Comparison of ENCODE assay signal across 9 mouse cellular contexts in the genomic region with DNA sequence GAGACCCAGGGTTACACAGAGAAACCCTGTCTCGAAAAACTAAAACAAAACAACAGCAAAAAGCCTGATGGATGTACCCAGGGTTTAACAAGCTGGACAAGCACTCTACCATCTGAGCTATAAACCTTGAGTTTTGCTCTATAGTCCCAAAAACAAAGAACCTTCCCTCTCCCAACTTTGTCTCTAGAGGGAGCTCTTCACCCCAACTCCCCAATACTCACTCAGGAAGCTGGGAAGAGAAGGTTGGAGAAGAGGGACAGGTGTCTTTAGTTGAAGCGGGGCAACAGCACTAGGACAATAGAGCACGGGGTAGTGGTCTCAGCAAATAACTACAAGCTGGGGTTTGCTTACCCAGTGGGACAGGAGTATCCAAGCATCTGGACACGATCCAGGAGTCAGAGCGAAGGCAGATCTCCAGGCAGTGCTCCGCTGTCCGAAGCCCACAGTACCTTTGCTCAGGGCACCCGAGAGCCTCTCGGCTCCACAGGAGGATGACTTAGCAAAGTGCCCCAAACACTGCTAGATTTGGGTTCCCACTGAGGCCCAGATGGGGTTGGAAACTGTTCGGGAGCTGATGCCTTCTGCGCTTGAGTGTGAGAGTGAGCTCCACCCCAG. TPM values are rescaled to one million over a fixed set of nuclear protein-coding genes. Genes with fewer than 3 reads are reported as not detected.
DNase-seq lines count a peak whose midpoint lies in the region; ATAC-seq and TF ChIP-seq lines count a peak whose summit lies in the region.
"Had no signal": no experiment of that assay in that cellular context is flagged by ENCODE, and none has a peak within 500 bp of the region (broad histone marks: within the 10 kb centered on the region; RNA-seq: fewer than 3 reads in every experiment).

No protein-coding gene starts in this region.

- TF ChIP-seq CTCF in heart, adult 2 months (IDR thresholded peaks at IDR 0.05): peak; percentile 67
- peak; percentile 41 for TF ChIP-seq CTCF in liver, embryonic 14.5 days (IDR thresholded peaks at IDR 0.05; ENCODE audit: low read depth)

- peak overlapping the region; percentile 15; the same call in 1 of the 2 replicates for H3K4me2 ChIP-seq in liver, embryonic 14.5 days (ENCODE audit: low read depth)
- H3K4me2 ChIP-seq: liver, embryonic 15.5 days had no signal

- H3K27ac ChIP-seq in heart, adult 2 months: no peak overlapping the region
- H3K27ac ChIP-seq in liver, embryonic 14.5 days: no peak overlapping the region
- H3K27ac ChIP-seq: liver, embryonic 15.5 days had no signal

- ATAC-seq in liver, embryonic 14.5 days (ENCODE audit: insufficient read depth): no peak

- TF ChIP-seq POLR2A in heart, adult 2 months (IDR thresholded peaks at IDR 0.05; ENCODE audit: insufficient read depth, low read depth, low read length): no peak

- H3K4me1 ChIP-seq in heart, adult 2 months (ENCODE audit: control insufficient read depth, insufficient read depth, low read length): peaks cover 1% of the 10 kb centered on the region; the same call in 1 of the 2 replicates
- no peaks in the 10 kb centered on the region for H3K4me1 ChIP-seq in liver, embryonic 14.5 days (replicated peaks; ENCODE audit: control insufficient read depth in 2 of 2, insufficient read depth in 2 of 2, low read length in 1 of 2)
- H3K4me1 ChIP-seq: liver, embryonic 15.5 days had no signal

- WGBS in heart, adult 2 months: 43% methylated on average over 11 of the region's 11 CpGs
- WGBS in liver, embryonic 14.5 days (ENCODE audit: insufficient replicate concordance): 38% methylated on average over 11 of the region's 11 CpGs

- no peak overlapping the region for H3K4me3 ChIP-seq in heart, adult 2 months
- no peak overlapping the region for H3K4me3 ChIP-seq in liver, embryonic 14.5 days (ENCODE audit: insufficient read depth in 1 of 2, low read depth in 2 of 2, low read length in 2 of 2)
- H3K4me3 ChIP-seq: liver, embryonic 15.5 days had no signal

- H3K9ac ChIP-seq in heart, adult 2 months (ENCODE audit: low read depth, low read length): no peak overlapping the region
- H3K9ac ChIP-seq in liver, embryonic 14.5 days (replicated peaks): no peak overlapping the region
- H3K9ac ChIP-seq: liver, embryonic 15.5 days had no signal

- intact Hi-C loops in heart, adult 2 months (cut with DNase I): loop anchor here (10.0 kb wide), 1 partner anchor 264 kb away; no protein-coding TSS in a partner anchor

- H3K27me3 ChIP-seq in heart, adult 2 months (ENCODE audit: control insufficient read depth, insufficient read depth, low read length): no peaks in the 10 kb centered on the region
- H3K27me3 ChIP-seq in liver, embryonic 14.5 days (ENCODE audit: control insufficient read depth, insufficient read depth, low read length): no peaks in the 10 kb centered on the region
- H3K27me3 ChIP-seq: liver, embryonic 15.5 days had no signal

- no peak for DNase-seq in heart, adult 2 months
- DNase-seq in heart, adult 18-20 months: no peak
- peak; percentile 74 for DNase-seq in ES-CJ7 (ENCODE audit: low read depth, low spot score)
- DNase-seq in cerebellum, postnatal 14 days: peak; percentile 30 to 49
- no peak for DNase-seq in liver, embryonic 14.5 days (ENCODE audit: low read depth in 3 of 3, low spot score in 3 of 3)
- no peak for DNase-seq in frontal cortex, postnatal 10 days (ENCODE audit: low spot score in 2 of 2)
- DNase-seq in ovary, adult 18-20 months (ENCODE audit: low spot score): no peak
- DNase-seq in right cerebral cortex, postnatal 14 days: no peak

- no peaks in the 10 kb centered on the region for H3K36me3 ChIP-seq in heart, adult 2 months (ENCODE audit: control insufficient read depth, insufficient read depth, low read length)
- H3K36me3 ChIP-seq in liver, embryonic 14.5 days (replicated peaks; ENCODE audit: control insufficient read depth, insufficient read depth, low read depth): no peaks in the 10 kb centered on the region
- H3K36me3 ChIP-seq: liver, embryonic 15.5 days had no signal

- no peak for TF ChIP-seq EP300 in heart, adult 2 months (IDR thresholded peaks at IDR 0.05; ENCODE audit: insufficient read depth, low read depth, low read length)
- no peak for TF ChIP-seq EP300 in liver, embryonic 14.5 days (IDR thresholded peaks at IDR 0.05; ENCODE audit: low read depth)

- H3K79me2 ChIP-seq in heart, adult 2 months (replicated peaks; ENCODE audit: control insufficient read depth, insufficient read depth, low read length): no peaks in the 10 kb centered on the region

- H3K9me3 ChIP-seq in liver, embryonic 14.5 days (ENCODE audit: control insufficient read depth, low read length): no peaks in the 10 kb centered on the region
- H3K9me3 ChIP-seq: liver, embryonic 15.5 days had no signal

RNA-seq across cellular contexts. Expression of a gene that starts 37.3 kb away (rescaled TPM):
- total RNA-seq in heart, adult 2 months (2021): 10 to 100 TPM; 28.1 to 31.0 TPM
- 10.5 and 16.2 TPM in 2 replicates for polyA plus RNA-seq in heart, adult 2 months (2012; rRNA removed)
- 10 to 100 TPM; 36.7 to 38.2 TPM for total RNA-seq in heart, adult 18-20 months (2021)
- polyA plus RNA-seq in liver, embryonic 14.5 days (2012; rRNA removed): 1.4 and 1.8 TPM in 2 replicates
- 1.0 and 1.2 TPM in 2 replicates for polyA plus RNA-seq in liver, embryonic 14.5 days (2014; fragmentation: Nextera tagmentation; extraction: Ambion mirVana)

Comparison
In these comparisons a context has a peak if more than half of its experiments do, and no peak if none do; other contexts are left out.
1. DNase-seq: peak in ES-CJ7 (single experiment) and cerebellum, postnatal 14 days (2 of 2); none in heart, adult 2 months (0 of 2), heart, adult 18-20 months (0 of 2), liver, embryonic 14.5 days (0 of 3), frontal cortex, postnatal 10 days (0 of 2), ovary, adult 18-20 months (single experiment) and right cerebral cortex, postnatal 14 days (single experiment).